Mouse (Mus musculus): ENCODE measurements around the gene Ehmt1.

Ehmt1 gene

DNA sequence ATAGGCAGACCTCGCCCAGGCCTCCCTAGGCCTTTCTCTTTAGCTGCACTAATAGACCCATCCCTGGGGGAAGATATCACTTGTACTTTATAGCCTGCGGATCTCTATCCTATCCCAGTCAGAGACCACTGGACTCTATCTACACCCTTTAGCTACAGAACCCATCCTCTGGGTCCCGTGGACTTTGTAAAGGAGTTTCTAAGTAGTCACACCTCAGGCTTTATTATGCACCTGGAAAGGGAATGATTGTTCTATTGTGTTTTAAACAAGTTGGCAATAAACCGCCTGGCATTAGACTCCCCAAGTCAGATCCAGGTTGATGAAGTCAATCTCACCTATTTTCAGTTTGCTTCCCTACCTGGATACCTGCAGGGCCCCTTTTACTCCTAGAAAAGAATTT is 7.2 kb downstream of the Ehmt1 start:
- no peak for DNase-seq (ENCODE audit: low spot score)

DNA sequence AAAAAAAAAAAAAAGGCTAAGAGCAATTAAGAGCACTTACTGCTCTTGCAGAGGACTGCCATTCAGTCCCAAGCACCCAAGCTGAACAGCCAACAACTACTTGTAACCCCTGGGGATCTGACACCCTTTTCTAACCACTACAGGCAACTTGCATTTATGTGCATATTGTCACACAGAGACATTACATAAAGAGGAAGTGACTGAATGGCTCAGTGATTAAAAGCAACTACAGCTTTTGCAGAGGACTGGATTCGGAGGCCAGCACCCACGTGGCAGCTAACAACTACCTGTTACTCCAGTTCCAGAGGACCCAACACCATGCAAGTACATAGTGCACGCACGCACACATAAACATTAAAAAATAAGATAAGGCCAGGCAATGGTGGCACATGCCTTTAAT is 8.9 kb downstream of the Ehmt1 start:
- no peak for DNase-seq (ENCODE audit: low spot score)

DNA sequence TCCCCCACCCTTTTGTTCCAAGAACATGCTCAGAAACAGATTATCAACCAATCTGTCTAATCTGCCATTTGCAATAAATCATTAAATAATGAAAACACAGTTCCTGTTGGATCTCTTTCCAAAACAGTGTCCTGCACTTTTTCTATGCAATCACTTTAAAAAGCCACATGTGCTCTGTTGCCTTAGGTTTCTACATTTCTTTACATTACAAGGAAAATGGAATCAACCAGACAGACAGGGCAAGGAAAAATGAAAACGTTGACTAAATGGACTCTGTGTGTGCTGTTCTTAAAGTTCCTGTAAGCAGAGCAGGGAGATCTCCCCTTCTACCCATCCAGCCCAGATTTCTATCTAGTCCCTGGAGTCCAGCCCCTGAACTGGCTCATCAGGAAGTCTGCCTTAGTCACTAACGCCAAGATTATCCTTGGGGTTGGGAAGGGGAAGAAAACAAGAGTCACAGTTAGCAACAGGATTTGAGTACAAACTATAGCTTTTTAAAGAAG is 13.7 kb downstream of the Ehmt1 start:
- no peak for DNase-seq (ENCODE audit: low spot score)

DNA sequence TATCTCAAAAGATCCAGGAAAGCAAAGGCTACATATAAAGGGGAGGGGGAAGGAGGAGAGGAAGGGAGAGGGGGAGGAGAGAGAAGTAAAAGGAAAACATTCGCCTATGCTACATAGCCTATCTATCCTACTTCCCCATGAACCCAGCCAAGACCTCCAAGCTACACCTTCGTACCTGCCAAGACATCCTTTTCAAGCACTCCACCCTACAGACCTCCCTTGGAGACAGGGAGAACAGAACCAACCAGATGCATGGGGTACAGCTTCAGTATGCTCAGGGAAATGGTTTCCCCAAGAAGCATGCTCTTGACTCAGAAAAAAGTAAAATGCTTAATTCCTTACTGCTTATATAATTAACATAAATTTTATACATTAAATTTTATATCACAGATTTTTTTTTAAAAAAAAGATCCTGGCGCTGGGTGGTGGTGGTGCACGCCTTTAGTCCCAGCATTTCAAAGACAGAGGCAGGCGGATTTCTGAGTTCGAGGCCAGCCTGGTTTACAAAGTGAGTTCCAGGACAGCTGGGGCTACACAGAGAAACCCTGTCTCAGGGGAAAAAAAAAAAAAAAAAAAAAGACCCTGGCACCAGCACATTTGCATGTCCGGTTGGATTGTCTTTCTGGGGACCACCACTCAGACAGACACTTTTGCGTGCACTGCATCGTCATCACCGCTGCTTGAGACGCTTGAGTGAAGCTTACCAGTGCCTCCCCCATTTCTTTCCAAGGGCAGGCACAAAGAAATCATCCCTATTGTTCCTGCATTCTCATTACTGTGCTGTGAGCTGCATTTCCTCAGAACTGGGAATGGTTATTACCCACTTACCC is 14.4 kb downstream of the Ehmt1 start:
- no peak for DNase-seq (ENCODE audit: low spot score)

DNA sequence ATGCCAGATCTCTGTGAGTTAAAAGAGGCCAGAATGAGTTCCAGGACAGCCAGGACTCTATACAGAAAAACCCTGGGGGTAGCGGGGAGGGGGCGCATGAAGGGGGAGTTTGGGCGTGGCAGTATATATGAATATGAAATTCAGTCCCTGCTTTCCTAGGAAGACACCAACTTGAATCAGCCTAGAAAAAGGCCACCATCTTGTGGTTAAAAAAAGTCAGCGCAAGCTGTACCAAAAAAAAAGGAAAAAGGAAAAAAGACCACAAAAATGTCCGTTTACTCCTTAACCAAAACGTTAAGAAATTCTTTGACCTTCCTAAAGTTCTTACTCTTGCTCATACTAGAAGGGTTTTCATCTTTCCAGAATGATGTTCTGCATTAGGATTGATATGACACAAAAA is 16.4 kb downstream of the Ehmt1 start:
- no peak for DNase-seq (ENCODE audit: low spot score)

DNA sequence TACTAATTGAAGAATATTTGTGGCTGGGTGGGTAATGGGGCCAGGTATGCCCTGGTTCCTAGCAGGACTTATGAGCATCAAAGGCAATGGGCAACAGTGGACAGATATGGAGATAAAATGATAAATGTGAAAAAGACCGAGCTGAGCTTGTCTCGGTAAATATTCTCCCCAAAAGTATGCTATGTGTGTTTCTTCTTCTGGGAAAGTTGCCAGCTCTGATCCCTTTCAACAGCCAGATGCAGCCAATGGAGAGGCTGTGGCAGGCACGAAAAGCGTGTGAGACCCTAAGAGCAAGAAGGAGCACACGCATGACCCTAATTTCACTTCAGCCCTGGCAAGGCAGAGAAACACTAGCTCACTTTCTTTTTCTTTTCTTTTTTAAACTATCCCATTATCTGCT is 18.4 kb downstream of the Ehmt1 start:
- no peak for DNase-seq (ENCODE audit: low spot score)

DNA sequence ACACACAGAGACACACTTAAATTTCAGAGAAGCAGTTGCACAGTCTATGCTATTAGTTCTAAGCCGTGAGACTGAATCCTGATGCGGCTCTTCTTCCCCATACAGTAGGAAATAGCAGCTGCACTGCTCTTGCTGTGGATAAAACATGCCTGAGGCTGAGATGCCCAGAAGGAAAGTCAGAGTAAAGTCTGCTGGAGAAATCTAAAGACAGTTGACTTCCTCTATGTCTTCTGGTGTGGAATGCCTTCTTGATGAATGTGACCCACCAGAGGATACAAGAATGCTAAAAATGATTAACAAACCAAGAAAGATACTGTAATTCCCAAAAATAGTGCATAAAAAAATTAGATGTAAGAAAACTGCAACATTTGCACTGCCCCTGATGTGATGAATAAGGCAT is 20.1 kb downstream of the Ehmt1 start:
- no peak for DNase-seq (ENCODE audit: low spot score)

DNA sequence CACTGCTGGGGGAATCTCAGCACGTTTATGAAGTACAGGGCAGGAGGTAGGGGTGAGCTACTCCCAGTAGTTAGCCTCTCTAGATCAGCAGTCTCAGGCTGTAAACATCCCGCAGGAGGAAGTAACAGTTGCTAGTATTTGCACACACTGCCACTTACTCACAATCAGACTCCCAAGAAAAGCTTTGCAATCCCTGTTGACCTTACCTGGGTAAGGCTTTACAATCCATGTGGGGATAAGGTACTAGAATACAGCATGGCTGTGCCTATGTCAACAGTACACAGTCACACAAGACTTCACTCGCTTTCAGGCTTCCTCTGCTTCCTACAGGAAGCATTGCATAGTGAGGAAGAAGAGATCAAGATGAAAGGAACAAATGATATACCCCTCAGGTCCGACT is 22.7 kb downstream of the Ehmt1 start:
- peak; percentile 31 for DNase-seq (ENCODE audit: low spot score)

DNA sequence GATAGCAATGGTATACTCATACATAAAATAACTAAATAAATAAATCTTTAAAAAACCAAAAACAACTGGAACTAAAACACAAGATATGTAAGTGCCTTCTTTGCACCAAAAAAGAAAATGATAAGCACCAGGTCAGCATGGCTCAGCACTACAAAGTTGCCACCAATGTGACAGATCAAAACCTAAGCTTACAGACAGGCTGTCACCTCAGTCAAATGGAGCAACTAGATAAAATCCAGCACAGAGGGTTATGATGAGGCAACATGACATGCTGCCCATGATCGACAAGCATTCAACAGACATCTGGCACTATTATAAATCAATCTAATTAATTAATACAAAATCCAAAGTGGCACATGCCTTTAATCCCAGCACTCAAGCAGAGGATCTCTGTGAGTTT is 25.2 kb downstream of the Ehmt1 start:
- DNase-seq (ENCODE audit: low spot score) = no peak

DNA sequence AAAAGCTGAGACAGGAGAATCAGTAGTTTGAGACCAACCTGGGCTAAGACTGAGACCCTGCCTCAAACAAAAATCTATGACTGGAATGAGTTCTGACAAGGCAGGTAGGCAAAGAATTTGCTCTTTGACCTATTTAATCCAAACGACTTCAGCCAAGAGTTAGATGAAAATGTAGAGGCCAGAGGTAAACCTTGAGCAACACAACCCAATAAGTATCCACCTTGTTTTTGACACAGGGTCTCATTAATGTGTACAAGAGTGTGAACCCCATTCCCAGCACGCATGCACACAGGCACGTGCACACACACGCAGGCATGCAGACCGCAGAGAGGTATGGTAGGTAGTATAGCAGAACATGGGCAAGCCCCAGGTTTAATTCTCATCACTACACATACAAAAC is 27.1 kb downstream of the Ehmt1 start:
- no peak for DNase-seq (ENCODE audit: low spot score)

DNA sequence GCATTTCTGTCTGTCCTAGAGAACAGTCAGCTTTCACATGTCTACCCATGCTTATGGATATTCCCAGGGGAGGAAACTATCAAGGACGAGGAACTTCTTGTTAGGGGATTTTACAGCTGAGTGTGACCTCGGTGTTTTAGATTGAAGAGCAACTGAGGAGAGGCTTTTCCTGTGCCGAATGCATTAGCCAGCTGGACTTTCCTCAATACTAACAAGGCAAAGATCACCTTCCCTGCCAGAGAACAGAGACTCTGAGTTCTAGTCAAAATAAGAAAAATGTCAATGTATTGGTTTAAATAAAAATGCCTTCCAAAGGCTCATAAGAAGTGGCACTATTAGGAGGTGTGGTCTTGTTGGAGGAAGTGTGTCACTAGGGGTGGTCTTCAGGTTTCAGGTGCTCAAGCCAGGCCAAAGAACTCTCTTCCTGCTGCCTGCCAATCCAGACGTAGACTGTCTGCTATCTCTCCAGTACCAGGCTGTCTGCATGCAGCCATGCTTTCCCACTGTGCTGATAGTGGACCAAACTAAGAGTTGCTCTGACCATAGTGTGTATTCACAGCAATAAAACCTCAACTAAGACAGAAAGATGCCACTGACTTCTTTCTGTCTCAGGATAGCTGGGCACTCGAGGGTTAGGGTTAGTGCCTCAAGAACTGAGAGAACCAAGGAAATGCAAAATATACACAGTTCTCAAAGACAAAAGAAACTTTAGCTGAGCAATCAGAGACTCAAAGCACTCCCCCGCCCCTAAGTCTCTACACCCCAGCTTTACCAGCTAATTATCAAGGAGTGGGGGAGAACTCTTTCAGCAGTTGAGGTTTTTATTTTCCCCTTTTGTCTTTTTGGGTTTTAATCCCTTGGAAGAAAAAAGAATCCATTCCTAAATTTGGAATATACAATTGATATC is 28.6 kb downstream of the Ehmt1 start:
- no peak for DNase-seq (ENCODE audit: low spot score)

DNA sequence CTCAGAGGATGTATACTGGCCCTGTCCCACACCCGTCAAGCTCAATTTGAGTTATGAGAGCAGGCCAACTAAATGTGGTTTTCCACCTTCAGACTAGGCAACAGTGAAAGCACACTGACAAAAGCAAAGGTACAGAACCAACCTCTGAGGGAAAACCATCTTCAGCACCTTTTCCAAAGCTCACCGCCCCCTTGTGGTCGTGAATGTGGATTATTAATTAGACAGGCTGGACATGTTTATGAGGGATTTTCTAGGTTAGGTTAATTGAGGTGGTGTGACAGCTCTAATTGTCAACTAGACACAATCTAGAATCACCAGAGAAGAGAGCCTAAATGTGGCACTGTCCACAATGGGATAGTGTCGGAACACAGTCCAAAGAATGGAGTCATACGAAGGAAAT is 30.5 kb downstream of the Ehmt1 start:
- DNase-seq (ENCODE audit: low spot score) = peak; percentile 16

DNA sequence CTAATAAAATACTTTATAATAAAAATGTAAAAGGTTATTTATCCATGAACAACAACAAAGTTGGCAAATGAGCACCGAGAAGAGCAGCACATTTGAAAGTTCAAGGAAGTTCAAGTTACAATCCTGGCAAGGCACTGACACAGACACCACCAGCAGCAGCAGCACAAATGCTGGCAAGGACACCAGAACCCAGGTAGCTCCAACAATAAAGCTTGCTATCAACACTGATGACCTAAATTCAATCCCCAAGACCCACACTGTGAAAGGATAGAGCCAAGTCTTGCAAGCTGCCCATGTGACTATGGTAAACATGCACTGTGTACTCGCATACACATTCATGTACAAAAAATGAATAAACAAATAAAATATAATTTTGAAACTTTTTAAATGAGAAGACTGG is 38.7 kb downstream of the Ehmt1 start:
- no peak for DNase-seq (ENCODE audit: low spot score)

DNA sequence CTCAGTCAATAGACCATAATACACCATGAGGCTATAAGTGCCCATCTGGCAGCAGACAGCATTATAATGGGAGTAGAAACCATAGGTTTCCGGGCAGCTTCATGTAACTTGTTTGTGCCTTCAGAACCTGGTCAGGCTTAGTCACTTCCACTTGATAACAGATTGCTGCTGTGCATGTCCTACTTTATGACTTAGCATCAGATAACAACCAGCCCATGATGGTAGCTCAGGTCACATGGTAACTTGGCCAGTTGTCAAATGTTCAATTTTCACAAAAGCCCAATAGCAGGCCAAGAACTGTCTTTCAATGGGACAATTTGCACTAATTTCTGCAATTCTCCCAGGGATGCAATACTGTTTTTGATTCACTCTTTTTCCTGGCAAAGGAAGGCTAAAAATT is 48.5 kb downstream of the Ehmt1 start:
- DNase-seq (ENCODE audit: low spot score) = no peak

DNA sequence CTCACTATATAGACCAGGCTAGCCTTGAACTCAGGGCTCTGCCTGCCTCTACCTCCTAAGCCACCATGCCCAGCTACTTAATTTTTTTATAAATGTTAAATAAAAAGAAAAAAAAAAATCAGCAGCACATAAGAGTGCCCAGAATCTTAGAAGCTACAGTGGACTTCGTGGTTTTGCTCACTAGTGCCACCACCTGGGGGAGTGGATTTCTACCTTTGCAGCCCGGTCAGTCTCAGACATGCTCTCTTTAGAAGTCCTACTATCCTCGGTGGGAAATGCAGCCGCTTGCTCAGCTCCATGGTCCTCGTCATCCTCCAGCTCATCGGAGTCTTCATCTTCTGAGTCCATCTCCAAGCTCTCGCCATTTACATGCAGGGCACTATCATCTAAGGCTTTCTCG is 56.4 kb downstream of the Ehmt1 start:
- DNase-seq (ENCODE audit: low spot score) = no peak

DNA sequence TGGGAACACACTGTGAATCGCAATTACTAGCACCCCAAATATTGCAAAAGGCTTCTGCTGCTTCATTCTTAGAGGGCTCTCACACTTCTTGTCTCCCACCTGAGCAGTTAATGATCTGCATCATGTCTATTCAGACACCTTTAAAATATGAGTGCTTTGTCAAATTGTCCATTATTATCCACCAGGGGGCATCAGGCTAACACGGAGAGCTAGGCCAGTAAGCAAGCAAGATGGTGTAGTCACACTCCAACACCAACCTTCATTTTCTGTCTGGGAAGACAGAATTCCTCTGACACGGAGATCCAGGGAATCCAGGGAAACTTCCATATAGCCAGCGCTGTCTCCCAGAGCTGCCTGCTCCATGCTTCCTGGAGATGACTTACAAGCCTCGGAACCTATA is 67.0 kb downstream of the Ehmt1 start:
- peak; percentile 26 for DNase-seq (ENCODE audit: low spot score)

DNA sequence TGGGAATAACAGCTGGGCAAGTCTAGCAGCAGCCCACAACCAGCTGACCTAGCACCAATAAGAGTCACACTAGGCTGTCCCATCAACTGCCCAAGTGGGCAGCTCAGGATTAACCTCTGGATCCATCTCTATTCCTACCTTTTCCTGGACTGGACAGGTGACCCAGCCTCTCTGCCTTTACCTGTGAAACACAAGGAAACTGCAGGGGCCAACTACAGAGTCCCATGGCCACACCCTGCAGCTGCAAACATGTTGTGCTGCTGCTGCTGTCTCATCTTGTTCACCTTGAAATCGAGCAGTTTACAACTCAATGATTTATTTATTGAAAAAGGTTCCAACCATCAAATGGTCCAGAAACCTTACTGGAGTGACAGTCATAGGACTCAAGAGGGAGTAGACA is 72.9 kb downstream of the Ehmt1 start:
- DNase-seq (ENCODE audit: low spot score) = no peak

DNA sequence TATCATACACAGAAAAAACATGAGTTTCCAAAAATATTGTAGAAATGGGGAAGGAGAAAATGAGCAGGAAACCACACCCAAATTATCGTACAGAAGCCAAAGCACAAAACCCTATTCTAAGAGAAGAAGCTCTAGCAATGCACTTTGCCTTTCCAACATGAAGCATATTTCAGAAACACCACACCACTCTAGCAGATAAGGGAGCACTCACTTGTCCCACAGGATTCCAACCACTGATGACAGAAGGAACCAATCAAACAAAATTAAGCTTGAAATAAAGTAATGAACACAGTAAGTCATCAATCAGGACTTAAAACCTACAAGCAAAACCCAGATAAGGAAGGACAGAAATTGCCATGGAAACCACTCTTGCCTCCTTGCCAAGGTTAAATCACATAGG is 74.2 kb downstream of the Ehmt1 start:
- DNase-seq (ENCODE audit: low spot score) = no peak

DNA sequence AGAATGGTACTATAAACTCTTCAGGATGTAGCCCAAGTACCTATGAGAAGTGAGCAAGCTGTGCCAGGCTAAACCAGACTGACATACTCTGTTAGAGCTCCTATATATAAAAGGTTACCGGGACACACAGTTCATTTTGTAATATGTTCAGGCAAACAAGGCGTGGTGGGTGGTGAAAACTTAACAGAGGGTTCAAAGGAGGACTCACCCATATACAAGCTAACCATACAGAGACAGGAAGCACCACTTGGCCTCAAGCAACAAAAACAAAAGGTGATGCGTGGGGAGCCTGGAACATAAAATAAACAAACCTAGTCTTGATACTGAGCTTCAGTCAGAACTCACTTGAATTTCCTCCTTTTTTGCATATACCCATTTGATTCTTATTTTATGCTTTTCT is 88.8 kb downstream of the Ehmt1 start:
- DNase-seq (ENCODE audit: low spot score) = peak; percentile 1

DNA sequence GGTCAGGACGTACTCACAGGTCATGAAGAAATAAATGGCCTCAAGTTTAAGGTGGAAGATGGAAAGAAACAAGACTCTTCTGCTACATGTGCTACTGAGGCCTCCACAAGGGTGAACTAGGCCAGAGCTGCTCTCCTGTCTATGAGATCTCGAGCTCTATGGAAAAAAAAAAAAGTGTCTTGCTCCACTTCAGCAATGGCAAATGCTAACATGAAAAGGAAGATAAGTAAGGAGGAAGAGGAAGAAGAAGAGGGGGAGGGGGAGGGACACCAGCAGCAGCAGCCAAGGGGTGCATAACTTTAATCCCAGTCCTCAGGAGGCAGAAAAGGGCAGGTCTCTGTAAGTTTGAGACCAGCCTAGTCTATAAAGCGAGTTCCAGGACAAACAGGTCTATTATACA is 109.7 kb downstream of the Ehmt1 start:
- no peak for DNase-seq (ENCODE audit: low spot score)

DNA sequence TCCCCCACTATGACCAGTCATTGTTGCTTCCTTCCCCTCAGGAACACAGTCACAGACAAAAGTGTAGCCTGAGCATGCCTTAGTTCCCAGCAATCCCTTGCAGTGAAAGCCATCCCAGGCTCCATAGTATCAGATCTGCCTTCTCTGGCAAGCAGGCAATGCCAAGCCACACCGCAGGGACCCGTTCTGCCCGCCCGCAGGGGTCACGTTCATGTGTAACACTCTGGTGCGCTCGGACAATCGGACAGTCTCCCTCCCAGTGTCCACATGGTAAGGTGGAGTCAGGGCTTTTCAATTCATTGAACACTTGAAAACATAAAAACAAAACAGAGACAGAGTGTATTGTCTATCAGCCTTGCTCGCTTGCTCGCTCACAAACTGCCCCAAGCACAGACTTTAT is 111.7 kb downstream of the Ehmt1 start:
- no peak for DNase-seq (ENCODE audit: low spot score)

DNA sequence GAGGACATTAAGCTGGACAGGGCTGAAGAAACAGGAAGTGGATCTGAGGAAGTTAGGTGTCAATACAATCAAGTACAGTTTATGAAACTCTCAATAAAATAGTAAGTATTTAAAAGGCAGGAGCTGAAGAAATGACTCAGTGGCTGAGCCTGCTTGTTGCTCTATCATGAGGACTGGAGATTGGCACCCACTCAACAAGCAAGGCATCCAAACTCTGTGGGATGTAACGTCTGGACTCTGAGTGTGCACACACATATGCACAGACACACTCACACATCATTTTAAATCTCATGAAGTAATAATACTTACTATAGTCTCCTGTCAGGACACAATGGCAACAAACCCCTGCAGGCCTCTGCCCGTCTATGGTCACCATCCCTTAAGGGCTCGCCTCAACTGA is 112.4 kb downstream of the Ehmt1 start:
- DNase-seq (ENCODE audit: low spot score) = no peak

DNA sequence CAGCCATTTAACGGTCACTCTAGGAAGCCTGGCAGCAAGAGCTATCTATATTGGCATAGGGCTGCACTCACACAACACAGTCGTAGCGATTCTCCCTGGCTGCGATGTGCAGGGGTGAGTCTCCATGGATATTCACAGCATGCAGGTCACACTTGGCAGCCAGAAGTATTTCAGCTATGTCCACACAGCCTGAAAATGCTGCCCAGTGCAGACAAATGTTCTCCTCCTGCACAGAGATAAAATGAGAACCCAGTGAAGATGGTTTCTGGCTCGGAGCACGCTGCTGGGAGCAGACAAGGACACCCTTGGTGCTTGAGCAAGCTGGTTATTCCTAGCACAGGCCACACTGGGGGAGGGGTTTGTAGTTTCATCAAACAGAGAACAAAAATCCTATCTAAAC is 113.3 kb downstream of the Ehmt1 start:
- DNase-seq (ENCODE audit: low spot score) = no peak
